Mouse (Mus musculus): ENCODE results near the gene Gm20388.

DNA sequence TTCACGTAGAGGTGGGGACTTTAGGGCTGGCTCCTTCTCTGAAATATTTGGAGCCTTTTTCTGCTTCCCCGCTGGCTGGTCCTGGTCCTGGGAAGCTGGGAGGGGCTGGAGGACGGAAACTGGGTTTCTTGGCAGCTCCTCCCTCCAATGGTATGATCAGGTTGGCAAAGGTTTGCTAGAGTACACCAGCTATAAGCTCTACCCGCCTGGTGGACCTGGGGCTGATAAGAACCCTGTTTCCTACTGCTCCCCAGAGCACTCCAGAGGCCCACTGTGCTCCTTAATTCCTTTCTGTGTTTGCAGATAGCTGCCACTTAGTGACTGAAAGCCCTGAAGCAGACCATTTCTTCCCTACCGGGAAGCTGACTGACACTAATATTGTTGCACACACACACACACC is 3765.0 kb downstream of the Gm20388 start:
- TF ChIP-seq CTCF (IDR thresholded peaks at IDR 0.05; ENCODE audit: low read depth) (no peak), EP300 (IDR thresholded peaks at IDR 0.05; ENCODE audit: low read depth) (no peak)
